Mouse (Mus musculus) midbrain, embryonic 16.5 days (tissue): ENCODE data around the gene Lmnb2. TPM values are rescaled to one million over a fixed set of nuclear protein-coding genes. Genes with fewer than 3 reads are reported as not detected.

ENCODE experiments used
- ATAC-seq: fragments of 200-750 bp; cut with Nextera tagmentation; 2 replicates; pipeline ENCODE4 v1.8.0; 2017; ENCODE audit warnings: moderate TSS enrichment
- H3K27ac ChIP-seq: fragments of 300-500 bp; sonication (generic); 2 replicates; pipeline ENCODE4 v1.5.1; 2014; ENCODE audit warnings: mild to moderate bottlenecking, low read length, mixed read lengths
- H3K27me3 ChIP-seq: fragments of 300-500 bp; sonication (generic); 2 replicates; pipeline ENCODE4 v1.6.1; 2014; ENCODE audit warnings: low read depth, low read length, mixed read lengths; ENCODE audit not compliant: control insufficient read depth, insufficient read depth
- H3K36me3 ChIP-seq: fragments of 300-500 bp; sonication (generic); 2 replicates; pipeline ENCODE4 v1.6.1; 2014; ENCODE audit warnings: mild to moderate bottlenecking, low read length, moderate library complexity, mixed read lengths; ENCODE audit not compliant: control insufficient read depth, insufficient read depth
- H3K4me1 ChIP-seq: fragments of 300-500 bp; sonication (generic); 2 replicates; pipeline ENCODE4 v1.6.1; 2014; ENCODE audit warnings: mild to moderate bottlenecking, low read length, mixed read lengths; ENCODE audit not compliant: control insufficient read depth, insufficient read depth
- H3K4me2 ChIP-seq: fragments of 300-500 bp; sonication (generic); 2 replicates; pipeline ENCODE4 v1.6.1; 2014; ENCODE audit warnings: mild to moderate bottlenecking, low read length, mixed read lengths
- H3K4me3 ChIP-seq: fragments of 300-500 bp; sonication (generic); 2 replicates; pipeline ENCODE4 v1.5.1; 2014; ENCODE audit warnings: low read depth, mild to moderate bottlenecking, low read length, moderate library complexity, mixed read lengths
- H3K9ac ChIP-seq: fragments of 300-500 bp; sonication (generic); 2 replicates; pipeline ENCODE4 v1.6.1; 2014; ENCODE audit warnings: low read depth, low read length, mixed read lengths
- H3K9me3 ChIP-seq: fragments of 300-500 bp; sonication (generic); replicated peaks from 2 replicates; pipeline ENCODE4 v1.6.1; 2014; ENCODE audit warnings: mild to moderate bottlenecking, low read length, mixed read lengths; ENCODE audit not compliant: control insufficient read depth, poor library complexity, severe bottlenecking
- WGBS: fragments of 180-500 bp; shearing (Covaris S2); extraction: QIAGEN DNeasy Blood & Tissue Kit; methylation state at CpG from one replicate; pipeline ENCODE4 v1.1.7; 2014; 5-methylcytosine and 5-hydroxymethylcytosine counted together
- polyA plus RNA-seq: library from polyadenylated mRNA; unstranded; fragments of >200 nt; fragmentation: Nextera tagmentation; extraction: Ambion mirVana; gene quantifications from 2 replicates; pipeline ENCODE4 v1.2.1, GENCODE M21; 2015

Gene Lmnb2
- polyA plus RNA-seq, 1 experiment from 2014 or later: 40.4 TPM

GRCm38 (mm10) chr10:80925472-80925871, 7.4 kb upstream of the Lmnb2 start:
- Histone ChIP-seq H3K9me3 (no peaks in the 10 kb centered on the region), H3K4me1 (peaks cover 14% of the 10 kb centered on the region), H3K4me2 (no peak overlapping the region), H3K27me3 (0 out of 2 replicates have a peak, but pooled peaks cover under 1% of the 10 kb centered on the region), H3K9ac (no peak overlapping the region), H3K4me3 (no peak overlapping the region), H3K36me3 (no peaks in the 10 kb centered on the region), H3K27ac (no peak overlapping the region)
- WGBS: 54% methylated on average over 3 of the region's 3 CpGs
- ATAC-seq: no peak

- peak overlapping the region; percentile 35 for H3K4me2 ChIP-seq
- H3K36me3 ChIP-seq: no peaks in the 10 kb centered on the region
- H3K27me3 ChIP-seq: no peaks in the 10 kb centered on the region
- ATAC-seq: no peak
- H3K27ac ChIP-seq: no peak overlapping the region
- WGBS: 5% methylated on average over 16 of the region's 16 CpGs
- no peaks in the 10 kb centered on the region for H3K9me3 ChIP-seq
- H3K4me1 ChIP-seq: peaks cover 5% of the 10 kb centered on the region
- peak overlapping the region; percentile 20 for H3K4me3 ChIP-seq
- H3K9ac ChIP-seq: peak overlapping the region; percentile 17; the same call in 1 of the 2 replicates
Measured at GRCm38 (mm10) chr10:80921923-80922322, 3.9 kb upstream of the Lmnb2 start.

- Histone ChIP-seq H3K9ac (peak overlapping the region; percentile 87), H3K36me3 (peaks cover 5% of the 10 kb centered on the region; the same call in 1 of the 2 replicates), H3K27ac (peak overlapping the region; percentile 87), H3K4me1 (peaks cover 17% of the 10 kb centered on the region), H3K4me3 (peak overlapping the region; percentile 92), H3K9me3 (no peaks in the 10 kb centered on the region), H3K27me3 (no peaks in the 10 kb centered on the region), H3K4me2 (peak overlapping the region; percentile 98)
- peak; percentile 50 for ATAC-seq
- WGBS: 2% methylated on average over 15 of the region's 15 CpGs
Measured at GRCm38 (mm10) chr10:80917336-80917778, 688 bp downstream of the Lmnb2 start.

DNA sequence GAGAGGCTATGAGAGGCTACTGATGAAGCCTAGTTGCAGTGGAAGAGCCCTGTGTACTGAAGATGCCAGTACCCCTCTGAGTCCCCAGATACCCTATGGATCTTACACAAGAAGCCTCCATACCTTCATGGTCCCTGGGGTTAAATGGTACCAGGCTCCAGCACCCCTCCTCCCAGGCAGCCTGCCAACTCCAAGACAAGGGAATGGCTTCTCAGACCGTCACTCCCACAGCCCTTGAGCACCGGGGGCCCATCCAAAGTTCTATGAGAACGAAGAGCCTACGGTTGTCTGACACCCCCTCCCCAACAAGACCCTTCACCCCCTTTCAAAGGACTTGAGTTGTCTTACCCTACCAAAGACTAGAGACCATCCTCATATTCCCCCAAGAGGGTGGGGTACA, 2.3 kb downstream of the Lmnb2 start:
- Histone ChIP-seq H3K36me3 (peaks cover 9% of the 10 kb centered on the region; the same call in 1 of the 2 replicates), H3K9ac (no peak overlapping the region), H3K27me3 (no peaks in the 10 kb centered on the region), H3K4me1 (peaks cover 17% of the 10 kb centered on the region), H3K9me3 (no peaks in the 10 kb centered on the region), H3K4me2 (no peak overlapping the region), H3K27ac (no peak overlapping the region), H3K4me3 (no peak overlapping the region)
- 90% methylated on average over 4 of the region's 4 CpGs for WGBS
- no peak for ATAC-seq

DNA sequence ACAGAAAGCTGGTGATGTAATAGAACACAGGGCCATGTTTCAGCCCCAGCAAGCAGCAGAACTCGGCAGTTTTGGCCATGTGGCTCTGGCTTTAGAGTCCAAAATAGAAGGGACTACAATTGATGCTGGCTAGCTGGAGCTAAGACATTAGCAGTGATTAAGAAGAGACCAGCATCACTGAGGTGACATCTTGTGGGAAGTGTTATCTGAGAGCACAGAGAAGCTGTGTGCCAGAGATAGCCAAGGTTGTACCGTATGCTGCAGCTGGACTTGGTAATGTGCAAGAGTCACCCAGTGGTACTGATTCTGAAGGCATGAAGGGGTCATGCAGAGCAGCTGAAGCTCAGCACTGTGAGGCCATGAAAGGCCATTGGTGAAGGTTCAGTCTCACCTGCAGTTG, 2.8 kb downstream of the Lmnb2 start:
- no peak overlapping the region for H3K27ac ChIP-seq
- H3K36me3 ChIP-seq: peaks cover 9% of the 10 kb centered on the region; the same call in 1 of the 2 replicates
- H3K9me3 ChIP-seq: no peaks in the 10 kb centered on the region
- 88% methylated on average over 2 of the region's 2 CpGs for WGBS
- H3K4me3 ChIP-seq: no peak overlapping the region
- H3K9ac ChIP-seq: no peak overlapping the region
- no peak overlapping the region for H3K4me2 ChIP-seq
- peaks cover 17% of the 10 kb centered on the region for H3K4me1 ChIP-seq
- H3K27me3 ChIP-seq: no peaks in the 10 kb centered on the region
- no peak for ATAC-seq

GRCm38 (mm10) chr10:80914253-80914656, 3.8 kb downstream of the Lmnb2 start:
- no peak for ATAC-seq
- H3K4me3 ChIP-seq: no peak overlapping the region
- peaks cover 15% of the 10 kb centered on the region for H3K36me3 ChIP-seq
- H3K4me2 ChIP-seq: no peak overlapping the region
- H3K27ac ChIP-seq: no peak overlapping the region
- H3K4me1 ChIP-seq: peaks cover 17% of the 10 kb centered on the region
- H3K9ac ChIP-seq: no peak overlapping the region
- WGBS: 94% methylated on average over 5 of the region's 5 CpGs
- H3K9me3 ChIP-seq: no peaks in the 10 kb centered on the region
- H3K27me3 ChIP-seq: no peaks in the 10 kb centered on the region

DNA sequence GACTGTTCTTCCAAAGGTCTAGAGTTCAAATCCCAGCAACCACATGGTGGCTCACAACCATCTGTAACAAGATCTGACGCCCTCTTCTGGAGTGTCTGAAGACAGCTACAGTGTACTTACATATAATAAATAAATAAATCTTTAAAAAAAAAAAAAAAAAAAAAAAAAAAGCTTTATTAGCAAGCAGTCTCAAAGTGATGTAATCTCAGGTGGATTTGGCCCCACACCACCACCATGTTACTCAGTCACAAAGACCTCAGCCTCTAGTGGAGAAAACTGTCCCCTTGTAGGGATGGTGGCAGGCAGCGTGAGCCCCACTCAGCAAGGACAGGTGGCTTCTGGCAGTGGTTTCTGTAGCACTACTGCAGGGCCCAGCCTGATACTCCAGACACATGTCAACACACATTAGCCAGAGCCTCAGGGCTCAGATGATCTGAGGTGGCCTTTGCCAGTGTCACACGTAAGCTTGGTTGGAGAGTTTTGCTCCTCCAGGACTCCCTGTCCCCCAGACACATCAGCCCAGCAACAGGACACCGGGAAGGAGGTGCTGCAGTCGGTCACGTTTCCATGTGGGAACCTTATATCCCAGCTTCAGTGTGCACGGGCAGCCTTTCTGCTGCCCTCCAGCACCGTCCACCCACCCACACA, 4.6 kb downstream of the Lmnb2 start:
- H3K27me3 ChIP-seq: no peaks in the 10 kb centered on the region
- no peak overlapping the region for H3K4me2 ChIP-seq
- 94% methylated on average over 7 of the region's 8 CpGs for WGBS
- no peaks in the 10 kb centered on the region for H3K9me3 ChIP-seq
- H3K36me3 ChIP-seq: peaks cover 20% of the 10 kb centered on the region
- H3K4me3 ChIP-seq: no peak overlapping the region
- H3K9ac ChIP-seq: no peak overlapping the region
- H3K27ac ChIP-seq: no peak overlapping the region
- no peak for ATAC-seq
- H3K4me1 ChIP-seq: peaks cover 17% of the 10 kb centered on the region

DNA sequence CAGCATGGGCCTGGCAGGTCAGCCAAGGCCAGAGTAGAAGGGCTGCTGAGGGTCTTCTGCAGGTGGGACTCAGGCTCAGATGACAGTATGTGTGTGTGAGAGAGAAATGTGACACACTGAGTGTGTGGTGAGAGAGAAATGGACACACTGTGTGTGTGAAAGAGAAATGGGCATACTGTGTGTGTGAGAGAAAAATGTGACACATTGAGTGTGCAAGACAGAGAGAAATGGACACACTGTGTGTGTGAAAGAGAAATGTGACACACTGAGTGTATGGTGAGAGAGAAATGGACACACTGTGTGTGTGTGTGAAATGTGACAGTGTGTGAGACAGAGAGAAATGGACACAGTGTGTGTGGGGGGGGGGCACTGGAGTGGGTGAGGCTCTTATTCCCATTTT, 6.2 kb downstream of the Lmnb2 start:
- ATAC-seq: no peak
- Histone ChIP-seq H3K27me3 (no peaks in the 10 kb centered on the region), H3K4me1 (peaks cover 12% of the 10 kb centered on the region), H3K36me3 (peaks cover 25% of the 10 kb centered on the region), H3K27ac (no peak overlapping the region), H3K9me3 (no peaks in the 10 kb centered on the region), H3K4me2 (no peak overlapping the region), H3K9ac (no peak overlapping the region), H3K4me3 (no peak overlapping the region)

DNA sequence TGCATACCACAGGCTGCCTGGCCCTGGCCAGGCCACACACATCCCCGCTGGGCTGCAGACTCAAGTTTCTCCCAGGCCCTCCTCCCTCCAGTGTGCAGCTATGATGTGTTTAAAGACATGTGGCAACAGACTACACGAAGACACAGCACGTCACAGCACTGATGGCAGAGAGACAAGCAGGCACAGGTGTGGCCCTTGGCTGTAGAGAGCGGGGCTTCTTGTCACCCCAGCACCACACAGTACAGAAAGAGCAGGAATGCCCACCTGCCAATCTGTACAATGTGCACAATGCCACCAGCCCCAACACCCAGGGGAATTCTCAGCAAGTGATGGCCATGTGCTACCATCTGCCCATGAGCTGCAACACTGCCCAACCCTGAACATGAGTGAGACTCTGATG, 6.7 kb downstream of the Lmnb2 start:
- Histone ChIP-seq H3K4me2 (no peak overlapping the region), H3K27ac (no peak overlapping the region), H3K9ac (no peak overlapping the region), H3K4me3 (no peak overlapping the region), H3K9me3 (no peaks in the 10 kb centered on the region), H3K27me3 (no peaks in the 10 kb centered on the region), H3K4me1 (peaks cover 7% of the 10 kb centered on the region), H3K36me3 (peaks cover 25% of the 10 kb centered on the region)
- WGBS: 96% methylated on average over 4 of the region's 4 CpGs
- ATAC-seq: no peak
